Mouse (Mus musculus) myocyte (in vitro differentiated cells): ENCODE measurements around the gene Abcc12.

ENCODE experiments used
- CEBPB ChIP-seq: IDR thresholded peaks from 2 replicates; pipeline ENCODE4 v1.6.1; 2011; ENCODE audit warnings: mild to moderate bottlenecking, moderate library complexity; ENCODE audit not compliant: poor library complexity, insufficient read depth, severe bottlenecking
- E2F4 ChIP-seq: IDR thresholded peaks from one replicate; pipeline ENCODE4 v1.6.1; 2011; ENCODE audit warnings: mild to moderate bottlenecking, control low read depth, moderate library complexity; ENCODE audit not compliant: insufficient read depth
- MAX ChIP-seq: IDR thresholded peaks from one replicate; pipeline ENCODE4 v1.6.1; 2011; ENCODE audit warnings: low read depth, mild to moderate bottlenecking, control low read depth
- MYOD1 ChIP-seq, 3 experiments: IDR thresholded peaks; one replicate each; pipeline ENCODE4 v1.6.1; 2011; ENCODE audit warnings: control low read depth in 2 of 3, low read depth in 2 of 3, mild to moderate bottlenecking in 2 of 3, moderate library complexity in 1 of 3; ENCODE audit not compliant: insufficient read length in 2 of 3, control insufficient read depth in 1 of 3
- MYOG ChIP-seq, 3 experiments: IDR thresholded peaks; one replicate each; pipeline ENCODE4 v1.6.1; 2011; ENCODE audit warnings: control low read depth in 2 of 3, low read depth in 2 of 3, mild to moderate bottlenecking in 2 of 3; ENCODE audit not compliant: insufficient read length in 2 of 3, control insufficient read depth in 1 of 3, insufficient read depth in 1 of 3
- POLR2A ChIP-seq: IDR thresholded peaks from one replicate; pipeline ENCODE4 v1.6.1; 2011; ENCODE audit warnings: low read depth, mild to moderate bottlenecking, control low read depth, moderate library complexity; ENCODE audit not compliant: insufficient read length
- POLR2AphosphoS2 ChIP-seq: IDR thresholded peaks from one replicate; pipeline ENCODE4 v1.6.1; 2011; ENCODE audit warnings: low read depth, control low read depth; ENCODE audit not compliant: insufficient read length
- REST ChIP-seq: IDR thresholded peaks from one replicate; pipeline ENCODE4 v1.6.1; 2011; ENCODE audit warnings: mild to moderate bottlenecking, control low read depth, moderate library complexity; ENCODE audit not compliant: insufficient read depth, insufficient read length
- SRF ChIP-seq: IDR thresholded peaks from one replicate; pipeline ENCODE4 v1.6.1; 2011; ENCODE audit warnings: low read depth; ENCODE audit not compliant: control insufficient read depth, insufficient read length
- TCF12 ChIP-seq: IDR thresholded peaks from one replicate; pipeline ENCODE4 v1.6.1; 2011; ENCODE audit warnings: mild to moderate bottlenecking, control low read depth; ENCODE audit not compliant: poor library complexity, insufficient read depth, severe bottlenecking
- TCF3 ChIP-seq: IDR thresholded peaks from one replicate; pipeline ENCODE4 v1.6.1; 2011; ENCODE audit warnings: low read depth, control low read depth; ENCODE audit not compliant: insufficient read length
- USF1 ChIP-seq: IDR thresholded peaks from one replicate; pipeline ENCODE4 v1.6.1; 2011; ENCODE audit warnings: low read depth, mild to moderate bottlenecking, control low read depth, moderate library complexity

DNA sequence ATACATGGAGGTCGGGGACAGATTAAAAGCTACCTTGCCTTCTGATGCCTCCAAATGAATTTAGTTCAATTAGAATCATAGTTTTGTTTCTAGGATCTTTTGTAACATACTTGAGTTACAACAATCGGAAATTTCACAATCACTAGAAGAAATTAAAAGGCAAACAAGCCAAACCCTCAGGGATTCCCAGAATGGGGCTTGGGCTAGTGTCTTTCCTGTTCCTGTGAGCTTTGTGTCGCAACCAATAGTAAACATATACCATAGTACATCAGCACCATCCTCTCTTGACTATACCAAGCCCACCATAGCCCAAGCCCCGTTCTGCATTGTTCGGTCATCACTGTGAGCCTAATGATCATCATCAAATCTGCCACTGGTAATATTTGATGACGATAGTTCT lies 18.8 kb upstream of the Abcc12 start:
- TF ChIP-seq POLR2A (no peak), E2F4 (no peak), MYOD1 (IDR thresholded peaks at IDR 0.05; ENCODE audit: control insufficient read depth in 1 of 3, insufficient read length in 2 of 3, low read depth in 2 of 3) (no peak), USF1 (no peak), TCF3 (no peak), TCF12 (no peak), CEBPB (no peak), POLR2AphosphoS2 (no peak), MAX (no peak), SRF (no peak), MYOG (IDR thresholded peaks at IDR 0.05; ENCODE audit: control insufficient read depth in 1 of 3, insufficient read depth in 1 of 3, insufficient read length in 2 of 3, low read depth in 2 of 3) (no peak), REST (no peak)
